Mouse (Mus musculus) CH12.LX (cell line): ENCODE measurements around the gene Mrpl20. TPM values are rescaled to one million over a fixed set of nuclear protein-coding genes. Genes with fewer than 3 reads are reported as not detected.

Experiments used
- DNase-seq: peaks from one replicate; pipeline ENCODE4 v3.0.0-alpha.2; 2013; ENCODE audit errors: extremely low read depth
- H3K27ac ChIP-seq: 2 replicates; pipeline ENCODE4 v1.5.1; 2012; ENCODE audit warnings: low read depth, mild to moderate bottlenecking, control low read depth, moderate library complexity; ENCODE audit not compliant: insufficient read depth
- H3K27me3 ChIP-seq: replicated peaks from 2 replicates; pipeline ENCODE3; 2012; ENCODE audit warnings: inconsistent platforms
- H3K36me3 ChIP-seq, 2 experiments: replicated peaks in 1 of 2; 2 replicates each; pipeline versions ENCODE3 to v1.6.1; 2012; ENCODE audit warnings: inconsistent platforms in 1 of 2, low read length in 1 of 2, mild to moderate bottlenecking in 1 of 2, mixed read lengths in 1 of 2, moderate library complexity in 1 of 2; ENCODE audit not compliant: control insufficient read depth in 1 of 2, insufficient read depth in 1 of 2
- H3K4me1 ChIP-seq, 2 experiments: 2 replicates each; pipeline ENCODE4 v1.6.1; 2012; ENCODE audit warnings: inconsistent platforms in 1 of 2, moderate library complexity in 1 of 2; ENCODE audit not compliant: insufficient read depth in 2 of 2, control insufficient read depth in 1 of 2
- H3K4me2 ChIP-seq: 2 replicates; pipeline ENCODE4 v1.6.1; 2012; ENCODE audit warnings: low read depth, mild to moderate bottlenecking, control low read depth; ENCODE audit not compliant: poor library complexity, insufficient read depth, severe bottlenecking
- H3K4me3 ChIP-seq, 3 experiments: fragments of 150-350 bp in 1 of 3; sonication (generic) in 1 of 3; replicated peaks in 1 of 3; 2 replicates each; pipeline versions ENCODE3 to v1.5.1; 2011 to 2012; ENCODE audit warnings: low read depth in 2 of 3, low read length in 2 of 3, mild to moderate bottlenecking in 2 of 3, moderate library complexity in 2 of 3, control low read depth in 1 of 3, improper control_type of control experiment in 1 of 3, inconsistent platforms in 1 of 3, mixed read lengths in 1 of 3; ENCODE audit not compliant: poor library complexity in 1 of 3
- H3K79me2 ChIP-seq: replicated peaks from 2 replicates; pipeline ENCODE4 v1.6.1; 2012; ENCODE audit warnings: mild to moderate bottlenecking, moderate library complexity; ENCODE audit not compliant: control insufficient read depth, poor library complexity, insufficient read depth, severe bottlenecking; ENCODE audit errors: extremely low read depth
- H3K9ac ChIP-seq: 2 replicates; pipeline ENCODE4 v1.6.1; 2012; ENCODE audit warnings: low read depth, mild to moderate bottlenecking, control low read depth, moderate library complexity; ENCODE audit not compliant: insufficient read depth
- H3K9me3 ChIP-seq: replicated peaks from 2 replicates; pipeline ENCODE3; 2012; ENCODE audit warnings: low read length, inconsistent platforms, mixed read lengths
- CHD1 ChIP-seq: IDR thresholded peaks from 2 replicates; pipeline ENCODE4 v1.6.1; 2012; ENCODE audit warnings: low read depth, low read length, improper control_type of control experiment, inconsistent platforms
- CTCF ChIP-seq, 2 experiments: IDR thresholded peaks in 1 of 2; conservative IDR thresholded peaks in 1 of 2; 2 replicates each; pipeline ENCODE4 v1.5.1; 2011 to 2012; ENCODE audit warnings: low read depth in 2 of 2, low read length in 2 of 2, improper control_type of control experiment in 1 of 2, inconsistent platforms in 1 of 2, mild to moderate bottlenecking in 1 of 2, moderate library complexity in 1 of 2
- E2F4 ChIP-seq: IDR thresholded peaks from 2 replicates; pipeline ENCODE4 v1.6.1; 2011; ENCODE audit warnings: low read depth, low read length, improper control_type of control experiment; ENCODE audit not compliant: insufficient replicate concordance
- ELF1 ChIP-seq: IDR thresholded peaks from 2 replicates; pipeline ENCODE4 v1.6.1; 2014; ENCODE audit warnings: low read depth, mild to moderate bottlenecking, inconsistent platforms, low read length, improper control_type of control experiment
- EP300 ChIP-seq: IDR thresholded peaks from 2 replicates; pipeline ENCODE4 v1.6.1; 2011; ENCODE audit warnings: low read length, improper control_type of control experiment
- HCFC1 ChIP-seq: IDR thresholded peaks from 2 replicates; pipeline ENCODE4 v1.6.1; 2012; ENCODE audit warnings: low read depth, mild to moderate bottlenecking, inconsistent platforms, low read length, improper control_type of control experiment
- KAT2A ChIP-seq: IDR thresholded peaks from 2 replicates; pipeline ENCODE4 v1.6.1; 2012; ENCODE audit warnings: low read length, improper control_type of control experiment, inconsistent platforms; ENCODE audit not compliant: insufficient replicate concordance
- MAX ChIP-seq: IDR thresholded peaks from 2 replicates; pipeline ENCODE4 v1.6.1; 2011; ENCODE audit warnings: low read length, improper control_type of control experiment
- MAZ ChIP-seq: IDR thresholded peaks from 2 replicates; pipeline ENCODE4 v1.6.1; 2012; ENCODE audit warnings: low read depth, mild to moderate bottlenecking, inconsistent platforms, low read length, improper control_type of control experiment, moderate library complexity
- MEF2A ChIP-seq: IDR thresholded peaks from 2 replicates; pipeline ENCODE4 v1.6.1; 2014; ENCODE audit warnings: low read depth, mild to moderate bottlenecking, inconsistent platforms, low read length, improper control_type of control experiment, borderline replicate concordance
- MYC ChIP-seq: IDR thresholded peaks from 2 replicates; pipeline ENCODE4 v1.6.1; 2011; ENCODE audit warnings: low read depth, mild to moderate bottlenecking, improper control_type of control experiment, low read length
- NELFE ChIP-seq: IDR thresholded peaks from 2 replicates; pipeline ENCODE4 v1.6.1; 2011; ENCODE audit warnings: low read depth, low read length, improper control_type of control experiment
- NRF1 ChIP-seq: IDR thresholded peaks from 2 replicates; pipeline ENCODE4 v1.6.1; 2014; ENCODE audit warnings: low read depth, mild to moderate bottlenecking, inconsistent platforms, low read length, improper control_type of control experiment, moderate library complexity
- PAX5 ChIP-seq: IDR thresholded peaks from 2 replicates; pipeline ENCODE4 v1.6.1; 2012; ENCODE audit warnings: low read length, inconsistent platforms, mixed read lengths
- RAD21 ChIP-seq: IDR thresholded peaks from 2 replicates; pipeline ENCODE4 v1.6.1; 2011; ENCODE audit warnings: low read depth, mild to moderate bottlenecking, low read length, improper control_type of control experiment, moderate library complexity
- SIN3A ChIP-seq: IDR thresholded peaks from 2 replicates; pipeline ENCODE4 v1.6.1; 2012; ENCODE audit warnings: low read length, improper control_type of control experiment, inconsistent platforms
- SMC3 ChIP-seq: IDR thresholded peaks from 2 replicates; pipeline ENCODE4 v1.6.1; 2011; ENCODE audit warnings: low read depth, low read length, improper control_type of control experiment
- UBTF ChIP-seq: IDR thresholded peaks from 2 replicates; pipeline ENCODE4 v1.6.1; 2012; ENCODE audit warnings: low read depth, mild to moderate bottlenecking, inconsistent platforms, low read length, improper control_type of control experiment, moderate library complexity
- USF2 ChIP-seq: conservative IDR thresholded peaks from 2 replicates; pipeline ENCODE4 v1.6.1; 2011; ENCODE audit warnings: low read depth, low read length, improper control_type of control experiment
- ZKSCAN1 ChIP-seq: IDR thresholded peaks from 2 replicates; pipeline ENCODE4 v1.6.1; 2012; ENCODE audit warnings: low read depth, inconsistent platforms, low read length, improper control_type of control experiment, borderline replicate concordance
- ZNF384 ChIP-seq: IDR thresholded peaks from 2 replicates; pipeline ENCODE4 v1.6.1; 2012; ENCODE audit warnings: low read depth, low read length, improper control_type of control experiment, inconsistent platforms
- dilution Hi-C: fragments of 300-500 bp; cut with MboI; formaldehyde crosslinking; loops from 2 replicates; pipeline ENCODE4 v1.14.3; 2020; ENCODE audit warnings: low sequenced_read_pairs; ENCODE audit not compliant: extremely low pct_unique_long_range_greater_than_20kb, extremely low pct_ligation_motif_present
- in situ Hi-C: fragments of 300-500 bp; cut with MboI; formaldehyde crosslinking; loops from 3 replicates; pipeline ENCODE4 v1.14.3; 2019; ENCODE audit warnings: low sequenced_read_pairs, low pct_ligation_motif_present, low pct_unique_long_range_greater_than_20kb, mixed read lengths
- polyA plus RNA-seq: library from polyadenylated mRNA; unstranded; fragments of >175 nt; gene quantifications from 2 replicates; pipeline ENCODE4 v1.2.1, GENCODE M21; 2012; ENCODE audit warnings: low read depth; ENCODE audit not compliant: insufficient read length
- total RNA-seq, 2 experiments: library from RNA; depleted of rRNA; stranded (reverse); fragments of 300-350 nt in 1 of 2; fragments of >200 nt in 1 of 2; gene quantifications; 2 replicates each; pipeline ENCODE4 v1.2.3; 2012 to 2014

The Mrpl20 gene
- total and polyA plus RNA-seq, 3 experiments: 146 to 230 (median 193) TPM

GRCm38 (mm10) chr4:155840076-155841002 is 37.7 kb downstream of the Mrpl20 start:
- dilution Hi-C loops: no loop called here
- H3K4me1 ChIP-seq: peaks cover 18 to 28% of the 10 kb centered on the region in 2 experiments

GRCm38 (mm10) chr4:155841003-155841454 is 38.4 kb downstream of the Mrpl20 start:
- Histone ChIP-seq H3K4me2 (peak overlapping the region; percentile 90), H3K4me1 (peaks cover 18 to 28% of the 10 kb centered on the region in 2 experiments), H3K9me3 (peaks cover 3% of the 10 kb centered on the region), H3K79me2 (no peaks in the 10 kb centered on the region), H3K36me3 (peaks cover 17 to 23% of the 10 kb centered on the region in 2 experiments), H3K9ac (peak overlapping the region; percentile 71; the same call in 1 of the 2 replicates), H3K27ac (no peak overlapping the region), H3K27me3 (no peaks in the 10 kb centered on the region), H3K4me3 (peak overlapping the region in 1 of 3 experiments; percentile 76)
- DNase-seq: no peak
- 0 out of 2 replicates have a peak, but pooled peaks have one; percentile 23 for TF ChIP-seq MAZ
- TF ChIP-seq ZKSCAN1: no peak
- no peak for TF ChIP-seq NELFE
- TF ChIP-seq CTCF (conservative IDR thresholded peaks at IDR 0.05 in 1 of 2, IDR thresholded peaks at IDR 0.05 in 1 of 2; ENCODE audit: low read depth in 2 of 2, low read length in 2 of 2): peak in 1 of 2 experiments; percentile 53; a peak in 2 of 4 replicates
- peak; percentile 23 for TF ChIP-seq SMC3
- TF ChIP-seq HCFC1: no peak
- no peak for TF ChIP-seq USF2
- dilution Hi-C loops: no loop called here
- in situ Hi-C loops: no loop called here

More at GRCm38 (mm10) chr4:155840076-155841002, 37.7 kb downstream of the Mrpl20 start:
- Histone ChIP-seq H3K9me3 (peaks cover 3% of the 10 kb centered on the region), H3K27ac (peak overlapping the region; percentile 65; the same call in 1 of the 2 replicates), H3K27me3 (no peaks in the 10 kb centered on the region), H3K36me3 (peaks cover 17 to 23% of the 10 kb centered on the region in 2 experiments), H3K9ac (peak overlapping the region; percentile 71), H3K4me2 (peak overlapping the region; percentile 90), H3K79me2 (no peaks in the 10 kb centered on the region), H3K4me3 (peak overlapping the region; percentile 43 to 76 (median 68))
- no peak for DNase-seq
- no peak for TF ChIP-seq PAX5
- no peak for TF ChIP-seq RAD21
- in situ Hi-C loops: no loop called here

GRCm38 (mm10) chr4:155841651-155842270 is 39.1 kb downstream of the Mrpl20 start:
- Histone ChIP-seq H3K27me3 (no peaks in the 10 kb centered on the region), H3K9ac (no peak overlapping the region), H3K27ac (no peak overlapping the region), H3K4me3 (no peak overlapping the region), H3K4me1 (peaks cover 18 to 32% of the 10 kb centered on the region in 2 experiments), H3K4me2 (no peak overlapping the region), H3K36me3 (peaks cover 17 to 23% of the 10 kb centered on the region in 2 experiments), H3K9me3 (peaks cover 3% of the 10 kb centered on the region), H3K79me2 (no peaks in the 10 kb centered on the region)
- dilution Hi-C loops (no loop called here), in situ Hi-C loops (no loop called here)
- DNase-seq: no peak
- no peak for TF ChIP-seq MAZ
- no peak for TF ChIP-seq UBTF
- TF ChIP-seq NRF1: no peak
- TF ChIP-seq CHD1: no peak
- no peak for TF ChIP-seq SIN3A
- TF ChIP-seq ELF1: no peak
- TF ChIP-seq RAD21: no peak
- no peak for TF ChIP-seq ZNF384
- no peak for TF ChIP-seq E2F4
- TF ChIP-seq MYC: no peak
- TF ChIP-seq MEF2A: no peak
- TF ChIP-seq EP300: no peak
- TF ChIP-seq KAT2A: no peak
- TF ChIP-seq MAX: no peak
- TF ChIP-seq USF2: no peak
- TF ChIP-seq PAX5: no peak
